Mouse (Mus musculus) spleen, postnatal 4 days (tissue): ENCODE data around the gene Pak2.
A peak's percentile ranks its signal among the peaks of the same experiment; 100 is the strongest.

Source experiments
- DNase-seq, 2 experiments: peaks; one replicate each; pipeline ENCODE4 v3.0.0; 2022; ENCODE audit warnings: low spot score in 2 of 2

Pak2 gene

DNA sequence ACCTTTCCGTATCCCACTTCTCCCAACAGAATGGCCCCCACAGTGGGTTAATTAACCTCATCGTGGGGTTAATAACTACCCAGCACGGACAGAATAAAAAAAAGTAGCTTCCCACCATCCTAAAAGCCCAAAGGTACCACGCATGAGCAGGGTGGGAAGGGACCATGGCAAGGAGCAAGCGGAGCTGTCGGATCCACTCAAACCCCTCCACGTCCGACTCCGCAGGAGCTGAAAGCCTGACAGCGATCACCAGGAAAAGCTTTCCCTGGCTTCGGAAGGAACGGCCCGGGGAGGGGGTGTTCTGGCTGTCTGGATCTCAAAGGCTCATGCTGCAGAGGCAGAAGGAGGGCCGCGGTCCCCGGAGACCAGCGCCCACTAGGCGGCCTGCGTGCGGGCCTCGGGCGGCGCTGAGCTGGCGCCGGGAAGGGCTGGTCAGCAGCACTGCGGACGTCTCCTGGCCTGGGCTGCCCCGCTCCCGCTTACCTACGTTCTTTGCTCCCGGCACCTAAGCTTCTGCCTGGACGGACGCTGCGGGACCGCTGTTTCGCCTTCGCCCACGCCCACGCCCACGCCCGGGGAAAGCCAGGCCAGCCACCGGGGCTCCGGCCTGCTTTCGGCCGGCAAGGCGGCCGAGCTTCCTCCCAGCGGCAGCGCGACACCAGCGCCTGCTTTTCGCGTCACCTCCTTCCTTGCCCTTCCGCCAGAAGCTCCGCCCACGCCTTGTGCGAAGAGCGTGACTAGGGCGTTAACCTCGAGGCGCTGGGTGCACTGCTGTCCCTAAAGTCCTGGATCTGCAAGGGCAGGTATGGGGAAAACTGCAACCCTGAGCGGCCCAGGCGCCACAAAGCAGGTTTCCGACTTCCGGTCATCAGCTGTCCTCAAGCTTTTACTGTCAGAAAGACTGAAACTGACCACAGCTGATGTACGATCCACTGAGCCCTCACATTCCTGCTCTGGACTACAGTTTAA, 76.3 kb downstream of the Pak2 start, which contains the start of gene Senp5:
Senp5 (minus strand) TSS at position 779 of the 969 bp plus-strand sequence.
- DNase-seq = peak; percentile 90 to 94

DNA sequence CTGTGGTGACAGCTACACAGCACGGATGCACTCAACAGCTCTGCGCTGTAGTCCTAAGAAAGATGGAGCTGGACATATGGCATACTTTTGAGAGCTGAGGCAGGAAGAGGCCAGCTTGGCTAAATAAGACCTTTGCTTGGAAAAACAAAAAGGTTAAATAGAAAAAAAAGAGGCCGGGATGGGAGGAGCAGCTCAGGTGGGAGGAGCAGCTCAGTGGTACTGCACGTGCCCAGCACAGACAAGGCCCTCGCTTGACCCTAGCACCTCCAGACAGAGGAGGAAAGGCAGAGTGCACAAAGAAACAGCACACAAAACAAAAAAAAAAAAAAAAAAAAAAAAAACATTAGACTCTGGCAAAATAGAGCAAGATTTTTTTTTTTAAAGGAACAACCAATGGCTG, 82.8 kb downstream of the Pak2 start:
- no peak for DNase-seq

- DNase-seq = no peak
Observed at GRCm38 (mm10) chr16:31993946-31994345, 85.2 kb downstream of the Pak2 start.

DNA sequence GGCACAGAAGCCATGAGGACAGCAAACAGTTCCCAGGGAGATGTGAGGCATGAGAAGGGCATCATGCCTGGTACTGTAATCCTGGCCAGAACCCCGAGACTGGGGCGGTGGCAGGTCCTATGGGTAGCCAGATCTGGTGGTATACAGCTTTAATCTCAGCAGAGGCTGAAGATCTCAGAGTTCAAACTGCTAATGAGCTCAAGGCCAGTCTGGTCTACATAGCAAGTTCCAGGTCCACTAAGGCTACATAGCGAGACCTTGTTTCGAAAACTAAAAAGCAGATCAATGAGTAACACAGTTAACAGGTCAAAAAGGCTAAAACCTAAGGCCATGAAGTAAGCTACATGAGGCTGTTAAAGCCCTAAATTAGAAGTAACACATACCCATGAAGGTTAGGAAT, 85.9 kb downstream of the Pak2 start:
- no peak for DNase-seq

GRCm38 (mm10) chr16:31992039-31992438, 87.1 kb downstream of the Pak2 start:
- no peak for DNase-seq

DNA sequence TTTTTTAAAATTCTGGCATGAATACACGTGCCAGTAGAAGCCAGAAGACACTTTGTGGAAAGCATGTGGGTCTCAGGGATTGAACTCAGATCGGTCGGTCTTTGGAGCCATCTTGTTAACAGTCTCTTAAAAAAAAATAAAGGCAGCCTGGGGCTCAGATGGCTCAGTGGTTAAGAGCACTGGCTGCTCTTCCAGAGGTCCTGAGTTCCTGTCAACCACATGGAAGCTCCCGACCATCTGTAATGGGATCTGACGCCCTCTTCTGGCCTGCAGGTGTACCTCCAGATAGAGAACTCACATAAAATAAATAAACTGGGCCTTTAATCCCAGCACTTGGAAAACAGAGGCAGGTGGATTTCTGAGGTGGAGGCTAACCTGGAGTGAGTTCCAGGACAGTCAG, 98.2 kb downstream of the Pak2 start:
- no peak for DNase-seq

DNA sequence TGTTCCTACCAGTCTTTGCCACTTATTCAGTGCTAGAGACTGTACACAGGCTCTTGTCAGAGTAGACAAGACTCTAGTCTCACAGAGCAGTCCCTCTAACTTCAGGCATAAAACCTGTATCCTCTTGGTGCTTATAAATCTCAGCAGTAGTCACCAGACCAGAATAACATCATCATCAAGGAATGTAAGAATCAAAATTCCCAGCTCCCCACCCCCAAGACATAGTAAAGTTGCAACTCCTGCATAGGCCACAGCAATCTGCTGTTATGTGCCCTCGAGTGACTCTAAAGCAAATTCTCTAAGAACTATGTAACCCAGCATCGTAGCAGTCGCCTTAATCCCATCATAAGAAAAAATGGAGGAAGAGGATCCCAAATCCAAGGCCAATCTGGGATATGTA, 99.6 kb downstream of the Pak2 start:
- DNase-seq = no peak

- DNase-seq = no peak
Observed at GRCm38 (mm10) chr16:31975258-31975657, 103.9 kb downstream of the Pak2 start.
